Mouse (Mus musculus) liver, embryonic 14.5 days (tissue): ENCODE results near the gene Creb5.

Experiments
- CTCF ChIP-seq: IDR thresholded peaks from 2 replicates; pipeline ENCODE4 v1.5.1; 2016; ENCODE audit warnings: antibody characterized with exemption, low read depth, control low read depth
- EP300 ChIP-seq: IDR thresholded peaks from 2 replicates; pipeline ENCODE4 v1.6.1; 2016; ENCODE audit warnings: antibody characterized with exemption, low read depth

DNA sequence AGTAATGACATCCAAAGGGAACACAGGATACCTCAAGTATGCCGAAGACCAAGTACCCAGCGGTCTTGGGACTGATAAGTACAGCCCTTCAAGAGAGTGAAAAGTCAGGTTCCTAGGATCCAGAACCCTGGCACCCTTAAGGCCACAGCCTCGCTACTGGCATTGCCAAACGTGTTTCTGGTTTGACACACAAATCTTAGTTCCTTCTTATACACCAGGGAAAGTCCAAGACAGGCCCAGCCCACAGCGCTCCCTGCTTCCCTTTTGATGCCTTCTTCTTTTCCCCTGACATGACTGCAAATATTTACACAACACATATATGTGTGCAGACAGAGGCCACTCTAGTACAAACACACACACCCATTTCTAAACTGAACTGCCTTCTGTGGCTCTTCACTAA is 423.5 kb downstream of the Creb5 start:
- no peak for TF ChIP-seq CTCF
- no peak for TF ChIP-seq EP300
